Mouse (Mus musculus) brain, embryonic 14.5 days (tissue): ENCODE data around the gene Ap1s3. TPM values are rescaled to one million over a fixed set of nuclear protein-coding genes. Genes with fewer than 3 reads are reported as not detected.
"Not testable (repeated sequence)": the region's sequence is repeated elsewhere in the genome, so short reads cannot be mapped to it uniquely, and the experiment has no call there.

Experiments
- DNase-seq: peaks from one replicate; pipeline ENCODE4 v3.0.0-alpha.2; 2011; ENCODE audit warnings: low read depth
- CTCF ChIP-seq: fragments of 200-500 bp; IDR thresholded peaks from 2 replicates; pipeline ENCODE4 v1.5.1; 2012; ENCODE audit warnings: inconsistent platforms, mild to moderate bottlenecking, moderate library complexity, borderline replicate concordance; ENCODE audit not compliant: insufficient read depth, insufficient read length; ENCODE audit errors: extremely low read depth
- POLR2A ChIP-seq: fragments of 200-500 bp; IDR thresholded peaks from 2 replicates; pipeline ENCODE4 v1.6.1; 2012; ENCODE audit warnings: mild to moderate bottlenecking, inconsistent platforms, borderline replicate concordance; ENCODE audit not compliant: poor library complexity, insufficient read depth, insufficient read length, severe bottlenecking; ENCODE audit errors: extremely low read depth
- polyA plus RNA-seq: library from polyadenylated mRNA; depleted of rRNA; stranded (reverse); fragments of >200 nt; gene quantifications from 2 replicates; pipeline ENCODE4 v1.2.3, GENCODE M21; 2012

Gene Ap1s3
- polyA plus RNA-seq, 1 experiment = 1.8 TPM

DNA sequence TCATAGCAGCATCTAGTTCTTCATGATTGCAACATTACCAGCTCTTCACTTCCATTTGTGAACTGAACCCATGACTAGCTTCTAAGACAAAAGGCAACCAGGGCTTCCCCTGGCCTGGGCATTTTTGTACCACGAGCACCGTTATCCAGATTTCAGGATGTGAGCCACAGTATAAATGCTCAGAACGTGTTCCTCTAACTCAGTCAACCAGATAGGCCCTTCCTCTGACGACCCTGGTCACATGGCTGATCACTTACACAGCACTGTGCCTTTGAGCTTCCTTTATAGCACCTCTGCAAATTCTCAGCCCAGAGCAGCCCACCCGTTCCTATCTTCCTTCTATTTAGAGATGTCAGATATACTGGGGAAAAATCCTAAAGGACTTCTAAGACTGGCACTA is 42.0 kb downstream of the Ap1s3 start:
- DNase-seq = no peak
- TF ChIP-seq POLR2A = no peak
- no peak for TF ChIP-seq CTCF

DNA sequence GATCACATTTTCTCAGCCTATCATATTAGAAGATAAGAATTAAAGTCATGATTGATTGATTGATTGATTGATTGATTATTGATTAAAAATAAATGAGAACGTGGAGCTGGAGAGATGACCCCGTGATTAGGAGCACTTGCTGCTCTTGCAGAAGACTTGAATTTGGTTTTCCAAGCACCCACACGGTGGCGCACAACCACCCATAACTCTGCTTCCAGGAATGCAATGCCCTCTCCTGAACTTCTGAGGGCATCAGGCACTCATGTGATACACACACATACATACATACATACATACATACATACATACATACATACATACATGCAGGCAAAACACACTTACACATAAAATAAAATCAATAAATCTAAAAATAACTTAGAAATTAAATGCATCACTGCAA is 45.6 kb downstream of the Ap1s3 start:
- no peak for TF ChIP-seq POLR2A
- peak; percentile 40; the same call in 1 of the 2 replicates for TF ChIP-seq CTCF
- DNase-seq = no peak

GRCm38 (mm10) chr1:79619434-79619833 is 52.3 kb downstream of the Ap1s3 start:
- TF ChIP-seq CTCF (no peak), POLR2A (no peak)
- no peak for DNase-seq

- TF ChIP-seq CTCF = no peak
- TF ChIP-seq POLR2A = no peak
- DNase-seq = no peak
These were observed 55.3 kb downstream of the Ap1s3 start for GRCm38 (mm10) chr1:79616492-79616891.

DNA sequence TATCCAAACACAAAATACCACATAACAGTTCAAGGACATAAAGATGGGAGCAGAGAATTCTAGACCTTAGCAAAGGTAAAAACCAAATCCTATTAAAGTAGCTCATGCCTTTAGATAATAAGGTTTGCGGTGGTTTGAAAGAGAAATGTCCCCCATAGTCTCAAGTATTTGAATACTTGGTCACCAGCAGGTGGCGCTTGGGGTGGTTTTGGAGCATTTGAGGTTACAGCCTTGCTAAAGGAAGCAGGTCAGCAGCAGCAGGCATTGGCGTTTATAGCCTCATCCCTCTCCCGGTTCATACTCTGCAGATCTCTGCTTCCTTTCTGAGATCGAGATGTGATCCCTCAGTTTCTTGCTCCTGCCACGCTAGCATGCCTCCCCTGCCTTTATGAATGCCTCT is 57.3 kb downstream of the Ap1s3 start:
- no peak for DNase-seq
- TF ChIP-seq CTCF (no peak), POLR2A (no peak)

GRCm38 (mm10) chr1:79611271-79611670 is 60.5 kb downstream of the Ap1s3 start:
- DNase-seq = not testable (repeated sequence)

DNA sequence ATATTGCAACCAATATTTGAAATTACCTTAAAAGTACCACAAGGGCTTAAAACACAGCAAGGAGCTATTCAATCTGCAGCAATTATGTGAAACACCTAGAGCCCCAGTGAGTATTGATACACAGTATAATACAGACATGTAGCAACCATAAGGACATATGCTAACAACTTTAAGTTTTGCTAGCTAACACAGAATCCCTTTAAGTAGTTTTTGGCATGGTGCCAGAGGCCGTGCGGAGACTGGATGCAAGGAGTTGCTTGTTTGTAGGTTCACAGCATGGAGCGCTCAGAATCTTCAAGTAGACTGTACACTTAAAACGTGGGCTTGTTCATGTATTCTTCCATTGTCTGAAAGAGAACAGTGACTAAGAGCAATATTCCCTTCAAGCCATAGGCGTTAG is 62.9 kb downstream of the Ap1s3 start:
- DNase-seq = peak; percentile 76

DNA sequence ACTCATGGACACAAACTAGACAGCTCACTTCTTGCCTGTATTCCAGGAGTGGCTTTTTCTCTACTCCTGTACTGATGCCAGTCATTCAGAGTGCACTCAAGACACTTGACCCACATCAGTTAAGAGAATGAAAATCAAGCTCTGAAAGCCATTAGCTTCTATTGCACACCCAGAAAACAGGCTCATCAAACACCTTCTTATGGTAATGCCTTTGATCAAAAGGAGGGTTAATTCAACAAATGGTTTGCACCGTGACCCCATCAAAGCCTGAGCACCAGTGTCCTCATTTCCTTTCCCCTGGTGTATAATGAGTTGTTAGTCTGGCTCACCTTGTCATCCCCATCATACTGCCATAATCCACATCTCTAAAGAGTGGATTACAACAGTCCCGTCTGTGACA is 69.3 kb downstream of the Ap1s3 start:
- TF ChIP-seq POLR2A (no peak), CTCF (no peak)
- peak; percentile 26 for DNase-seq

DNA sequence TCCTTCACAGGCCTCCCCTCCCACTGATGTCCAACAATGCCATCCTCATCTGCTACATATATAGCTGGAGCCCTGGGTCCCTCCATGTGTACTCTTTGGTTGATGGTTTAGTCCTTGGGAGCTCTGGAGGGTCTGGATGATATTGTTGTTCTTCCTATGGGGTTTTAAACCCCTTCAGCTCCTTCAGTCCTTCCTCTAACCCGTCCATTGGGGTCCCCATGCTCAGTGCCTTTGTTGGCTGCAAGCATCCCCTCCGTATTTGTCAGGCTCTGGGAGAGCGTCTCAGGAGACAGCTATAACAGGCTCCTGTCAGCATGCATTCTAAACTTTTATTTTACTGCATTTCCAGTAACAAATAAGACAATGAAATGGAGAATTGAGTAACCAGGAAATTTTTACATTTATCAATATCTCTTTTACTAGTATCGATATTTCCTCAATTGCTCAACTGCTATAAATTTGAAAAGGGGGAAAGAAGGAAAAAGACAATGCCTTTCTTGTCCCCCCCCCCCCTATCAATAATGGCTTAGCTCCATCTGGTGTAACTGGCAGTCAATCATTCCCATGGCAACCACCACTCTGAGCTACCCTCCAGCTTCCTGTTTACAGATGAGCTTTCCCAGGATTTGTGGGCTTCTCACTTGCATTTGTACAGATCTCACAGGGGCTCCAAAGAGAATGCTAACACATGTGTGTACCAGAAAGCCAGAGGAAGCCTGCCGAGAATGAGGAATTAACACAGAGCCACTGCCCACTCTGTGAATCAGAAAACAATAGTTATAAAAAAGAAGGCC is 73.2 kb downstream of the Ap1s3 start:
- TF ChIP-seq CTCF (no peak), POLR2A (no peak)
- DNase-seq = peak; percentile 88

GRCm38 (mm10) chr1:79592721-79593277 is 79.0 kb downstream of the Ap1s3 start:
- TF ChIP-seq CTCF (no peak), POLR2A (no peak)
- DNase-seq = no peak

- DNase-seq = no peak
- TF ChIP-seq POLR2A (no peak), CTCF (no peak)
These were observed 80.7 kb downstream of the Ap1s3 start for GRCm38 (mm10) chr1:79591091-79591490.

- TF ChIP-seq CTCF (no peak), POLR2A (no peak)
These were observed 81.6 kb downstream of the Ap1s3 start for GRCm38 (mm10) chr1:79589971-79590763.

GRCm38 (mm10) chr1:79589424-79589823 is 82.3 kb downstream of the Ap1s3 start:
- no peak for TF ChIP-seq CTCF
- TF ChIP-seq POLR2A = no peak
- peak; percentile 14 for DNase-seq

More at GRCm38 (mm10) chr1:79589971-79590763, 81.6 kb downstream of the Ap1s3 start:
- DNase-seq = no peak

GRCm38 (mm10) chr1:79581136-79581679 is 90.6 kb downstream of the Ap1s3 start:
- DNase-seq = peak; percentile 94
- no peak for TF ChIP-seq POLR2A
- TF ChIP-seq CTCF = no peak

GRCm38 (mm10) chr1:79577357-79577756 is 94.4 kb downstream of the Ap1s3 start:
- no peak for TF ChIP-seq CTCF
- no peak for TF ChIP-seq POLR2A
- no peak for DNase-seq
